Mouse (Mus musculus) G1E (cell line): ENCODE data around the gene Hps1.

Experiments used
- CTCF ChIP-seq: IDR thresholded peaks from 2 replicates; pipeline ENCODE4 v1.5.1; 2012; ENCODE audit warnings: low read depth, low read length, inconsistent platforms, mixed read lengths
- GATA1 ChIP-seq: IDR thresholded peaks from 2 replicates; pipeline ENCODE4 v1.6.1; 2012; ENCODE audit warnings: borderline replicate concordance, low read length, inconsistent platforms, mixed read lengths
- POLR2AphosphoS5 ChIP-seq: IDR thresholded peaks from 2 replicates; pipeline ENCODE4 v1.6.1; 2012; ENCODE audit warnings: low read depth, low read length, inconsistent platforms; ENCODE audit not compliant: insufficient replicate concordance
- TAL1 ChIP-seq: conservative IDR thresholded peaks from 2 replicates; pipeline ENCODE4 v1.6.1; 2012; ENCODE audit warnings: low read depth, low read length, inconsistent platforms, mixed read lengths

DNA sequence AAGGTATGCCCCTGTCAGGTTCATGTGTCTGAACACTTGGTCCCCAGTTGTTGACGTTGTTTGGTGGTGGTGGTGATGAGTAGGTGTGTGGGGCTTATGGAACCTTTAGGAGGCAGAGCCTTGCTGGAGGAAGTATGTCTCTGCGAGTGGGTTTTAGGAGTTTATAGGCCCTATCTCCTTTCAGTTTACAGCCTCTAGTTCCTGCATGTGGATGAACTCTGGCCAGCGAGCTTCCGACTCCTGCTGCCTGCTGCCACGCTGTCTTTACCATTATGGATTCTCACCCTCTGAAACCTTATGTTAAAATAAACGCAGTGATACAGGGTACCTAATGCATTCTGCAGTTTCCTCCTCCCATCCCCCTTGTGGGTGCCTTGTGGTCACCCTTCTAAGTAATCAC is 40.0 kb downstream of the Hps1 start:
- TF ChIP-seq GATA1 (no peak), CTCF (no peak), POLR2AphosphoS5 (no peak), TAL1 (no peak)
